Mouse (Mus musculus) lung, embryonic 14.5 days (tissue): ENCODE data around the gene Smyd2. TPM values are rescaled to one million over a fixed set of nuclear protein-coding genes. Genes with fewer than 3 reads are reported as not detected.
A peak's percentile ranks its signal among the peaks of the same experiment; 100 is the strongest.

Experiments
- ATAC-seq: fragments of 200-750 bp; cut with Nextera tagmentation; 2 replicates; pipeline ENCODE4 v1.8.0; 2017; ENCODE audit warnings: mild to moderate bottlenecking, moderate TSS enrichment, moderate library complexity; ENCODE audit not compliant: insufficient read depth
- DNase-seq: peaks from one replicate; pipeline ENCODE4 v3.0.0-alpha.2; 2015
- H3K27ac ChIP-seq: fragments of 300-500 bp; sonication (generic); 2 replicates; pipeline ENCODE4 v1.5.1; 2014; ENCODE audit warnings: low read depth, mild to moderate bottlenecking, moderate library complexity
- H3K27me3 ChIP-seq: fragments of 300-500 bp; sonication (generic); 2 replicates; pipeline ENCODE4 v1.6.1; 2014; ENCODE audit warnings: low read length, control low read depth; ENCODE audit not compliant: insufficient read depth
- H3K36me3 ChIP-seq: fragments of 300-500 bp; sonication (generic); 2 replicates; pipeline ENCODE4 v1.6.1; 2014; ENCODE audit warnings: control low read depth; ENCODE audit not compliant: insufficient read depth
- H3K4me1 ChIP-seq: fragments of 300-500 bp; sonication (generic); 2 replicates; pipeline ENCODE4 v1.6.1; 2014; ENCODE audit warnings: antibody characterized with exemption, control low read depth; ENCODE audit not compliant: insufficient read depth
- H3K4me2 ChIP-seq: fragments of 300-500 bp; sonication (generic); 2 replicates; pipeline ENCODE4 v1.6.1; 2014; ENCODE audit warnings: mild to moderate bottlenecking
- H3K4me3 ChIP-seq: fragments of 300-500 bp; sonication (generic); 2 replicates; pipeline ENCODE4 v1.5.1; 2014; ENCODE audit warnings: low read depth, low read length
- H3K9ac ChIP-seq: fragments of 300-500 bp; sonication (generic); 2 replicates; pipeline ENCODE4 v1.6.1; 2014
- H3K9me3 ChIP-seq: fragments of 300-500 bp; sonication (generic); 2 replicates; pipeline ENCODE4 v1.6.1; 2016; ENCODE audit warnings: low read depth, low read length, control low read depth
- CTCF ChIP-seq: IDR thresholded peaks from 2 replicates; pipeline ENCODE4 v1.5.1; 2016; ENCODE audit warnings: antibody characterized with exemption, low read depth
- WGBS: fragments of 180-500 bp; shearing (Covaris S2); extraction: QIAGEN DNeasy Blood & Tissue Kit; methylation state at CpG from one replicate; pipeline ENCODE4 v1.1.7; 2014; 5-methylcytosine and 5-hydroxymethylcytosine counted together
- polyA plus RNA-seq: library from polyadenylated mRNA; unstranded; fragments of >200 nt; fragmentation: Nextera tagmentation; extraction: Ambion mirVana; gene quantifications from 2 replicates; pipeline ENCODE4 v1.2.1, GENCODE M21; 2014

The Smyd2 gene
- polyA plus RNA-seq, 1 experiment from 2014 or later, result 115 TPM

- H3K4me3 ChIP-seq, result no peak overlapping the region
- no peak overlapping the region for H3K9ac ChIP-seq
- DNase-seq, result peak; percentile 62
- H3K9me3 ChIP-seq, result no peaks in the 10 kb centered on the region
- ATAC-seq, result no peak
- no peak overlapping the region for H3K27ac ChIP-seq
- WGBS, result 46% methylated on average over 18 of the region's 18 CpGs
- no peaks in the 10 kb centered on the region for H3K4me1 ChIP-seq
- H3K36me3 ChIP-seq, result peaks cover 20% of the 10 kb centered on the region
- H3K4me2 ChIP-seq, result no peak overlapping the region
- no peaks in the 10 kb centered on the region for H3K27me3 ChIP-seq
- TF ChIP-seq CTCF, result peak; percentile 65
Measured at GRCm38 (mm10) chr1:189883531-189884170, 38.5 kb downstream of the Smyd2 start.

GRCm38 (mm10) chr1:189882886-189883285 is 39.3 kb downstream of the Smyd2 start:
- H3K4me2 ChIP-seq, result no peak overlapping the region
- no peak overlapping the region for H3K27ac ChIP-seq
- H3K27me3 ChIP-seq, result no peaks in the 10 kb centered on the region
- H3K4me1 ChIP-seq, result no peaks in the 10 kb centered on the region
- TF ChIP-seq CTCF, result peak; percentile 79
- no peak overlapping the region for H3K4me3 ChIP-seq
- no peaks in the 10 kb centered on the region for H3K9me3 ChIP-seq
- ATAC-seq (peak; percentile 31; the same call in 1 of the 2 replicates), DNase-seq (peak; percentile 54)
- 50% methylated on average over 7 of the region's 7 CpGs for WGBS
- H3K9ac ChIP-seq, result no peak overlapping the region
- peaks cover 20% of the 10 kb centered on the region for H3K36me3 ChIP-seq

- Histone ChIP-seq H3K36me3 (peaks cover 13% of the 10 kb centered on the region), H3K27me3 (no peaks in the 10 kb centered on the region), H3K4me3 (no peak overlapping the region), H3K9me3 (no peaks in the 10 kb centered on the region), H3K27ac (no peak overlapping the region), H3K9ac (no peak overlapping the region), H3K4me2 (no peak overlapping the region), H3K4me1 (no peaks in the 10 kb centered on the region)
- TF ChIP-seq CTCF, result no peak
- ATAC-seq (no peak), DNase-seq (no peak)
- WGBS, result 83% methylated on average over 14 of the region's 14 CpGs
Measured at GRCm38 (mm10) chr1:189880745-189881144, 41.4 kb downstream of the Smyd2 start.

GRCm38 (mm10) chr1:189879965-189880364 is 42.2 kb downstream of the Smyd2 start:
- TF ChIP-seq CTCF, result no peak
- H3K9me3 ChIP-seq, result no peaks in the 10 kb centered on the region
- WGBS, result 56% methylated on average over 8 of the region's 8 CpGs
- H3K36me3 ChIP-seq, result peaks cover 8% of the 10 kb centered on the region; the same call in 1 of the 2 replicates
- H3K4me2 ChIP-seq, result no peak overlapping the region
- no peaks in the 10 kb centered on the region for H3K27me3 ChIP-seq
- no peaks in the 10 kb centered on the region for H3K4me1 ChIP-seq
- ATAC-seq, result no peak
- DNase-seq, result no peak
- H3K9ac ChIP-seq, result no peak overlapping the region
- no peak overlapping the region for H3K27ac ChIP-seq
- H3K4me3 ChIP-seq, result no peak overlapping the region

GRCm38 (mm10) chr1:189879212-189879611 is 43.0 kb downstream of the Smyd2 start:
- 51% methylated on average over 2 of the region's 2 CpGs for WGBS
- peak; percentile 47; the same call in 1 of the 2 replicates for ATAC-seq

GRCm38 (mm10) chr1:189876162-189876561 is 46.0 kb downstream of the Smyd2 start:
- no peaks in the 10 kb centered on the region for H3K27me3 ChIP-seq
- H3K4me1 ChIP-seq, result no peaks in the 10 kb centered on the region; the same call in 1 of the 2 replicates
- WGBS, result 65% methylated on average over 8 of the region's 8 CpGs
- TF ChIP-seq CTCF, result no peak
- no peak overlapping the region for H3K4me2 ChIP-seq
- peaks cover 6% of the 10 kb centered on the region; the same call in 1 of the 2 replicates for H3K36me3 ChIP-seq
- DNase-seq (no peak), ATAC-seq (no peak)
- H3K4me3 ChIP-seq, result no peak overlapping the region
- H3K9ac ChIP-seq, result no peak overlapping the region
- H3K9me3 ChIP-seq, result no peaks in the 10 kb centered on the region
- H3K27ac ChIP-seq, result no peak overlapping the region; the same call in 1 of the 2 replicates

More at GRCm38 (mm10) chr1:189879212-189879611, 43.0 kb downstream of the Smyd2 start:
- Histone ChIP-seq H3K9me3 (no peaks in the 10 kb centered on the region), H3K9ac (no peak overlapping the region), H3K4me3 (no peak overlapping the region), H3K4me1 (no peaks in the 10 kb centered on the region; the same call in 1 of the 2 replicates), H3K27ac (no peak overlapping the region; the same call in 1 of the 2 replicates), H3K4me2 (no peak overlapping the region), H3K36me3 (peaks cover 8% of the 10 kb centered on the region; the same call in 1 of the 2 replicates), H3K27me3 (no peaks in the 10 kb centered on the region)
- peak; percentile 53 for DNase-seq
- TF ChIP-seq CTCF, result peak; percentile 28; the same call in 1 of the 2 replicates

- no peak for TF ChIP-seq CTCF
Measured at GRCm38 (mm10) chr1:189875439-189875861, 46.7 kb downstream of the Smyd2 start.

More at GRCm38 (mm10) chr1:189875439-189875861, 46.7 kb downstream of the Smyd2 start:
- DNase-seq, result peak; percentile 53
- Histone ChIP-seq H3K27ac (peak overlapping the region; percentile 39), H3K36me3 (peaks cover 12% of the 10 kb centered on the region; the same call in 1 of the 2 replicates), H3K4me3 (no peak overlapping the region), H3K9me3 (no peaks in the 10 kb centered on the region), H3K9ac (no peak overlapping the region), H3K4me1 (no peaks in the 10 kb centered on the region; the same call in 1 of the 2 replicates), H3K27me3 (no peaks in the 10 kb centered on the region), H3K4me2 (no peak overlapping the region)
- ATAC-seq, result peak; percentile 39; the same call in 1 of the 2 replicates
- WGBS, result 23% methylated on average over 6 of the region's 6 CpGs
